Mouse (Mus musculus) MEL (cell line): ENCODE measurements around the gene Slc51a.

Source experiments
- CHD1 ChIP-seq: IDR thresholded peaks from 2 replicates; pipeline ENCODE4 v1.6.1; 2012; ENCODE audit warnings: low read depth, mild to moderate bottlenecking, inconsistent platforms, low read length, improper control_type of control experiment
- EP300 ChIP-seq, 2 experiments: IDR thresholded peaks; 2 replicates each; pipeline ENCODE4 v1.6.1; 2011; ENCODE audit warnings: improper control_type of control experiment in 2 of 2, low read length in 2 of 2, low read depth in 1 of 2, mild to moderate bottlenecking in 1 of 2
- GABPA ChIP-seq: IDR thresholded peaks from 2 replicates; pipeline ENCODE4 v1.6.1; 2012; ENCODE audit warnings: low read depth, mild to moderate bottlenecking, inconsistent platforms, low read length, improper control_type of control experiment, moderate library complexity
- POLR2A ChIP-seq, 2 experiments: IDR thresholded peaks; 2 replicates each; pipeline ENCODE4 v1.6.1; 2011 to 2012; ENCODE audit warnings: low read length in 2 of 2, mild to moderate bottlenecking in 2 of 2, control low read depth in 1 of 2, improper control_type of control experiment in 1 of 2, low read depth in 1 of 2, moderate library complexity in 1 of 2; ENCODE audit not compliant: control insufficient read depth in 1 of 2, insufficient read depth in 1 of 2, poor library complexity in 1 of 2
- POLR2AphosphoS2 ChIP-seq: IDR thresholded peaks from 2 replicates; pipeline ENCODE4 v1.6.1; 2011; ENCODE audit warnings: low read length, improper control_type of control experiment
- ZKSCAN1 ChIP-seq: IDR thresholded peaks from 2 replicates; pipeline ENCODE4 v1.6.1; 2012; ENCODE audit warnings: low read depth, mild to moderate bottlenecking, inconsistent platforms, low read length, improper control_type of control experiment, moderate library complexity
- ZMIZ1 ChIP-seq: IDR thresholded peaks from 2 replicates; pipeline ENCODE4 v1.6.1; 2012; ENCODE audit warnings: low read depth, mild to moderate bottlenecking, inconsistent platforms, low read length, improper control_type of control experiment, moderate library complexity
- ZNF384 ChIP-seq: IDR thresholded peaks from 2 replicates; pipeline ENCODE4 v1.6.1; 2012; ENCODE audit warnings: low read depth, mild to moderate bottlenecking, inconsistent platforms, low read length, improper control_type of control experiment

- no peak for TF ChIP-seq POLR2A (IDR thresholded peaks at IDR 0.05; ENCODE audit: control insufficient read depth in 1 of 2, insufficient read depth in 1 of 2, low read depth in 1 of 2, low read length in 2 of 2, poor library complexity in 1 of 2)
- TF ChIP-seq ZNF384, result no peak
- TF ChIP-seq EP300 (IDR thresholded peaks at IDR 0.05; ENCODE audit: low read depth in 1 of 2, low read length in 2 of 2), result no peak
- no peak for TF ChIP-seq CHD1
- no peak for TF ChIP-seq ZKSCAN1
- no peak for TF ChIP-seq ZMIZ1
- no peak for TF ChIP-seq GABPA
- no peak for TF ChIP-seq POLR2AphosphoS2
Observed at GRCm38 (mm10) chr16:32431926-32432325, 55.8 kb downstream of the Slc51a start.
